Mouse (Mus musculus) heart, adult 2 months (tissue): ENCODE data around the gene Kctd13. TPM values are rescaled to one million over a fixed set of nuclear protein-coding genes. Genes with fewer than 3 reads are reported as not detected.
"Not testable (repeated sequence)": the region's sequence is repeated elsewhere in the genome, so short reads cannot be mapped to it uniquely, and the experiment has no call there.

Source experiments
- DNase-seq, 2 experiments: peaks; one replicate each; pipeline ENCODE4 v3.0.0; 2021
- H3K27ac ChIP-seq: fragments of 200-600 bp; 2 replicates; pipeline ENCODE4 v1.8.1; 2022
- H3K27me3 ChIP-seq: fragments of 200-500 bp; 2 replicates; pipeline ENCODE4 v1.6.1; 2012; ENCODE audit warnings: mild to moderate bottlenecking, low read length, inconsistent platforms, mixed read lengths; ENCODE audit not compliant: control insufficient read depth, insufficient read depth
- H3K36me3 ChIP-seq: fragments of 200-500 bp; 2 replicates; pipeline ENCODE4 v1.6.1; 2012; ENCODE audit warnings: low read length, inconsistent platforms; ENCODE audit not compliant: control insufficient read depth, insufficient read depth
- H3K4me1 ChIP-seq: fragments of 200-500 bp; 2 replicates; pipeline ENCODE4 v1.6.1; 2011; ENCODE audit warnings: low read length; ENCODE audit not compliant: control insufficient read depth, insufficient read depth
- H3K4me3 ChIP-seq: fragments of 200-600 bp; 2 replicates; pipeline ENCODE4 v1.8.1; 2022
- H3K79me2 ChIP-seq: fragments of 200-500 bp; replicated peaks from 2 replicates; pipeline ENCODE4 v1.6.1; 2012; ENCODE audit warnings: mild to moderate bottlenecking, inconsistent platforms, low read length, moderate library complexity, mixed read lengths; ENCODE audit not compliant: control insufficient read depth, insufficient read depth
- H3K9ac ChIP-seq: fragments of 200-500 bp; 2 replicates; pipeline ENCODE4 v1.6.1; 2012; ENCODE audit warnings: low read depth, mild to moderate bottlenecking, control low read depth, inconsistent platforms, low read length, mixed read lengths
- CTCF ChIP-seq: fragments of 200-600 bp; IDR thresholded peaks from 2 replicates; pipeline ENCODE4 v1.8.1; 2022; ENCODE audit warnings: antibody characterized with exemption, mild to moderate bottlenecking, moderate library complexity
- EP300 ChIP-seq: fragments of 200-500 bp; IDR thresholded peaks from 2 replicates; pipeline ENCODE4 v1.6.1; 2011; ENCODE audit warnings: low read depth, low read length, control low read depth; ENCODE audit not compliant: insufficient read depth
- POLR2A ChIP-seq: fragments of 200-500 bp; IDR thresholded peaks from 2 replicates; pipeline ENCODE4 v1.6.1; 2011; ENCODE audit warnings: mild to moderate bottlenecking, low read depth, low read length, control low read depth; ENCODE audit not compliant: insufficient read depth
- WGBS: fragments of 180-500 bp; shearing (Covaris S2); methylation state at CpG from one replicate; pipeline ENCODE4 v1.1.7; 2018; 5-methylcytosine and 5-hydroxymethylcytosine counted together
- intact Hi-C: fragments of 180-260 bp; cut with DNase I; formaldehyde crosslinking; loops from one replicate; pipeline ENCODE4 v1.15.1; 2025
- polyA plus RNA-seq: library from polyadenylated mRNA; depleted of rRNA; stranded (reverse); fragments of >200 nt; gene quantifications from 2 replicates; pipeline ENCODE4 v1.2.3, GENCODE M21; 2012
- total RNA-seq, 2 experiments: library from RNA; stranded (reverse); gene quantifications; 2 replicates each; pipeline ENCODE4 v1.2.3; 2021

Gene Kctd13
- total and polyA plus RNA-seq, 3 experiments: 6.7 to 13.7 (median 6.7) TPM

DNA sequence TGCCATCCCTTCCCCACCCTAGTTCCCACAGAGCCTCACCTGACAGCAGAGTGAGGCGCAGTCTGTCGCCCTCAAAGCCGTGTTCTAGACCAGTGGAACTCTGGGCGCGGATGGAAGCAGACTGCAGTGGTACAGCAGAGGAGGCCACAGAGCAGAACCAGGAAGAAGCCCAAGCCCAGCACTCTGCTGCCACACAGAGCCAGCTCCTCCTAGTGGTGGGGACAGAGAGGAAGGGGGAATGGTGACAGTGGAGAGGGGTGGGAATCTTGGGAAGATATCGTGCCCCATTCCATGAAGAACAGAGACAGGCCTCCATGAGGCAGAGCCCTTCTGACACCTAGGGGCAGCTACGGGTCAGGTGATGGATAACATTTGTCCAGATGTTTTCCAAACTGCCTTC, 39.8 kb upstream of the Kctd13 start:
- 45% methylated on average over 7 of the region's 7 CpGs for WGBS
- intact Hi-C loops: loop anchor here (2.0 to 5.0 kb wide), 2 partner anchors 38 to 66 kb away; partner anchors contain the start of gene Kctd13

DNA sequence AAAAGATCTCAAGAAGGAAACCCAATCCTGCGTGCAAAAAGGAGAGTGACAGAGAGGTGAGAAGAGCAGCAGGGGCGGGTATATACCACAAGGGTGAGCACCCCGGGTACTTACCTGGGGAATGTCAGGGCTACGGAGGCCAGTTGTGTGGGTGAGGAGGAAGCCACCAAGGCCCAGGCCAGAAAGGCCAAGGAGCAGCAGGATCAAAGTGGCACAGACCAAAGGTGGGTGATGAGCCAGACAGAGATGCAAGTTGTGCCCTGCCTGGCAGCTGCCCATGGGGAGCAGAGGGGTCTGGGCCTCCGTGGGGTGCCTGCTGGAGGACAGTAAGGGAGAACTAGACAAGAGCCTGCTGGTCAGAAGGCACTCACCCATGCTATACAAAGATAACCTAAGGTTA, 31.8 kb upstream of the Kctd13 start:
- peak overlapping the region; percentile 17 for H3K9ac ChIP-seq
- peak overlapping the region; percentile 75; the same call in 1 of the 2 replicates for H3K4me3 ChIP-seq
- DNase-seq: peak in 1 of 2 experiments; percentile 38
- no peak for TF ChIP-seq CTCF
- TF ChIP-seq EP300: no peak
- no peak for TF ChIP-seq POLR2A
- intact Hi-C loops: loop anchor here (5.0 kb wide), 2 partner anchors 35 to 130 kb away; partner anchors contain the start of genes Hirip3, Ino80e and Maz
- peaks cover 8% of the 10 kb centered on the region for H3K4me1 ChIP-seq
- no peaks in the 10 kb centered on the region for H3K27me3 ChIP-seq
- H3K79me2 ChIP-seq: no peaks in the 10 kb centered on the region
- peak overlapping the region; percentile 97 for H3K27ac ChIP-seq
- H3K36me3 ChIP-seq: no peaks in the 10 kb centered on the region; the same call in none of the 2 replicates
- WGBS: 82% methylated on average over 5 of the region's 5 CpGs

More for the DNA sequence above, 39.8 kb upstream of the Kctd13 start:
- Histone ChIP-seq H3K36me3 (no peaks in the 10 kb centered on the region), H3K79me2 (peaks cover under 1% of the 10 kb centered on the region), H3K4me3 (no peak overlapping the region), H3K9ac (no peak overlapping the region), H3K4me1 (no peaks in the 10 kb centered on the region; the same call in 1 of the 2 replicates), H3K27ac (peak overlapping the region; percentile 28; the same call in 1 of the 2 replicates), H3K27me3 (no peaks in the 10 kb centered on the region)
- TF ChIP-seq EP300 (no peak; the same call in 1 of the 2 replicates), CTCF (peak; percentile 67)
- DNase-seq: no peak

DNA sequence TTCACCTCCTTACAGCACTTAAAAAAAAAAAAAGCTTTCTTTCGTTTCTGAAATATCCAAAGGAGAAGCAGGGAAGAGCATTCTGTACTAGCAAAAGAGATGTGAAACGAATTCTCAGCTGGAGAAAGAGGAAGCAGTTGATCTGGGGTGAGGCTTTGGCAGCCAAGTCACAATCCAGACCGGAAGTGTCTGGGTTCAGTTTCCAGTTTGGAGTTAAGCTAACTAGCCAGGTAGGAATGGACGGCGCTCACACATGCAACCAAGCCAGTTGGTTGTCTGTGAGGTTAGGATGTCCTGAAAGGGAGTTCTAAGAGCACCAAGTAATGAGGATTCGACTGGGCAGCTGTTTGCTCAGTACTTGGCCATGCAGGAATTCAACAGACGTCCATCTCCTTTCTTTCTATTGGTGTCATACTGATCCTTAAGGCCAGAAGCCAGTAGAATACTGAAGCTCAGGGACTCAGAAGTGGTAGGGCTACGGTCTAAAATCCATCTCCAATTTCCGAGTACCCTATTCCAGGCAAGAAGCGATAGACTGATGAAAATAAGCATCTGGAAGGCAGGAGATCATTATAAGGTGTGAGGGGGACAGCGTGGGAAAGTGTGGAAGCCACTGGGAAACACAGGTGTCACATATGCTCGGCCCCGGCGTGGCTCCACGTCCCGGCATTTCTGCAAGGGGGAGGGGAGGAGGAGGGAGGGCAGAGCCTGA, 31.1 kb upstream of the Kctd13 start:
- Histone ChIP-seq H3K79me2 (no peaks in the 10 kb centered on the region), H3K27ac (peak overlapping the region; percentile 97), H3K27me3 (no peaks in the 10 kb centered on the region), H3K9ac (peak overlapping the region; percentile 91), H3K36me3 (no peaks in the 10 kb centered on the region; the same call in none of the 2 replicates), H3K4me3 (peak overlapping the region; percentile 75), H3K4me1 (peaks cover 8% of the 10 kb centered on the region)
- TF ChIP-seq CTCF (no peak), POLR2A (peak; percentile 70), EP300 (peak; percentile 20; the same call in 1 of the 2 replicates)
- intact Hi-C loops: loop anchor here (1.0 to 5.0 kb wide), 4 partner anchors 12 to 130 kb away; partner anchors contain the start of genes Hirip3, Ino80e, Kctd13 and Maz
- 8% methylated on average over 16 of the region's 16 CpGs for WGBS
- DNase-seq: peak; percentile 60 to 66

DNA sequence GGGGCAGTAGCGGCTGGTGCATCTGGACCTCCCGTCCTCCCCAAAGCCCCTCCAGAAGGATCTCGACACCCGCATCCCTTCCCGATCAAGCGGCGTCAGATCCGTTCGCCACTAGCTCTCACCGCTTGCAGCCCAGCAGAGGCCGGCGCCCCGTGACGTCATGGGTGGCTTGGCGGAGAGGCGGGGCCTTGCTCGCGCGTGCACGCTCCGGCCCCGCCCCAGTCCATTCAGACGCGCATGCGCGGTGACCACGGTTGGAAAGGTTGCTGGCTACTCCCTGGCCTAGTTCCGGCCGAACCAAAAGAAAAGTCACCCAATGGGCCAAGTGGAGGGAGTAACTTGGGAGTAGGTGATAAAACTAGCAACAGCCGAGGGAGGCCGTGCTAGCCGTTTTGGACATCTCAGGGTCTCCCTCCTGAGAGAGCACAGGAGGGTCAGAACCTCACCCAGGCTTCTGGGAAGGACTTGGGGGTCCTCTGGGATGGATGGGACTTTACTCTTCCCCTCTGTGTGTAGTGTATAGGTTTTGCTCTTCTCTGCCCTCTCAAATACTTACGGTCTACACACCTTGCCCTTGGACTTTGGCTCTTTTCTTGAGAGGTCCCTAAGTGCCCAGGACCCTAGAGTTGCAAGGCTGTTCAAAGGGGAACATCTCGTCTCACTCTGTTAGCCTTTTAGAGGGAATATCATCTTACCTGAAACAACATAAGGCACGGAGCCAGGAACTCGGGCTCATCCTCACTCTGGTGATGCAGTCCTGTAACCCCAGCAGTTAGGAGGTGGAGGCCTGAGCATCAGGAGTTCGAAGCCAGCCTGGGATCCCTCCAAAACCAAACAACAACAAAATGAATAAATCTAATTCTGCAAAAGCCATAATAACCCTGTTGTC, 30.3 kb upstream of the Kctd13 start:
- Histone ChIP-seq H3K36me3 (no peaks in the 10 kb centered on the region; the same call in none of the 2 replicates), H3K27ac (peak overlapping the region; percentile 97), H3K79me2 (no peaks in the 10 kb centered on the region), H3K4me3 (peak overlapping the region; percentile 75), H3K4me1 (peaks cover 8% of the 10 kb centered on the region), H3K9ac (peak overlapping the region; percentile 91), H3K27me3 (no peaks in the 10 kb centered on the region)
- intact Hi-C loops: loop anchor here (1.0 to 5.0 kb wide), 4 partner anchors 13 to 129 kb away; partner anchors contain the start of genes Hirip3, Ino80e, Kctd13 and Maz
- peak; percentile 95 for TF ChIP-seq POLR2A
- TF ChIP-seq CTCF: no peak
- TF ChIP-seq EP300: 0 out of 2 replicates have a peak, but pooled peaks have one; percentile 3
- WGBS: 13% methylated on average over 37 of the region's 37 CpGs
- DNase-seq: peak; percentile 97 to 98

DNA sequence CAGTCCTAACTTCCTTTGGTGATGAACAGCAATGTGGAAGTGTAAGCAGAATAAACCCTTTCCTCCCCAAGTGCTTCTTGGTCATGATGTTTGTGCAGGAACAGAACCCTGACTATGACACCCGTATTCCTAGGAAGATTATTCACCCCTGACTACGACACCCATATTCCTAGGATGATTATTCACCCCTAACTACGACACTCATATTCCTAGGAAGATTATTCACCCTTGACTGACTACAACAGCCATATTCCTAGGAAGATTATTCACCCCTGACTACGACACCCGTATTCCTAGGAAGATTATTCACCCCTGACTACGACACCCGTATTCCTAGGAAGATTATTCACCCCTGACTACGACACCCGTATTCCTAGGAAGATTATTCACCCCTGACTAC, 28.9 kb upstream of the Kctd13 start:
- H3K27me3 ChIP-seq, H3K4me1 ChIP-seq, H3K4me3 ChIP-seq, H3K27ac ChIP-seq, H3K9ac ChIP-seq, DNase-seq, H3K79me2 ChIP-seq, H3K36me3 ChIP-seq: not testable (repeated sequence)
- intact Hi-C loops: loop anchor here (5.0 kb wide), 2 partner anchors 37 to 128 kb away; partner anchors contain the start of genes Hirip3, Ino80e and Maz
- WGBS: 97% methylated on average over 8 of the region's 9 CpGs
